Mouse (Mus musculus) layer of hippocampus, adult 9-11 months (tissue): ENCODE results near the gene Jade1.

Source experiments
- DNase-seq: peaks from one replicate; pipeline ENCODE4 v3.0.0; 2022

Gene Jade1

DNA sequence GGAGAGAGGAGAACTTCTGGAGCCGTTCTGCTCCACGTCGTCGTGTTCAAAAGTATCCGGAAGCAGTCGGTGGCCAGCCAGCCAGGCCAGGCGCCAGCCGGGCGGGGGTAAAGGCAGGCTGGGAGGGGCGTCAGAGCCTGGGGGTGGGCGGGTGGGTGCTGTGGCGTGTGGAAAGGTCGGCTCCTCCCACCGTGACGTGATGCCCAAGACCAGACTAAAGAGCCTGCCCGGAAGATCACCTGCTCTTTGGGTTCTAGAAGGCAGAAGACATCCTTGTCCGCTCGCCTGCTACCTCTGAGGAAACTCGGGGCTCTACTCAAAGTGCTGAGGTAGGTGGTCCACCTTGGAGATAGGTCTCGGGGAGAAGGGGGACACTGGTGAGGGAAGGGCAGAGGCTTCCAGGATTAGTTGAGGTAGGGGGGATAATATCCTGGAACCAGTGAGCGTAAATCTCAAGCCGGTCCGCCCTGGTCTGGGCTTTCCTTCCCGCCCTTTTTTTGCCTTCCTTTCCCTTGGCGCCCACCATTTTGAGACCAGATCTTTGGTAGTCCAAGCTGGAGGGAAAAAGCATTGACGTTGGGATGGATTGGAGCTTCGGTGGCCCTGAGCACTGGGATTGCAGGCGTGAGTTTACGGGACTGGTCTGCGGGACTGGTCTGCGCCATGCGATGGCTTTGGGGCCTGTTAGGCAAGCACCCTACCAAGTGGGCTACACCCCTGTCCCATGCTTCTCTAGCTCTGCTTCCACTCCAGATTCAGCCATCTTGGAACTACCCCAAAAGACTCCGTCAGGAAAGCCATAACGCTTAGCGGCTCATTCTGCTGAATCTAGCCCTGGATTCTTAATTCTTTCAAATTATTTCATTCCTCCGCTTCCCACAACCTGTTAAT lies at the start of gene Jade1:
TSS of gene Jade1 (plus strand) at position 241 of the 891 bp plus-strand sequence.
- DNase-seq: no peak

DNA sequence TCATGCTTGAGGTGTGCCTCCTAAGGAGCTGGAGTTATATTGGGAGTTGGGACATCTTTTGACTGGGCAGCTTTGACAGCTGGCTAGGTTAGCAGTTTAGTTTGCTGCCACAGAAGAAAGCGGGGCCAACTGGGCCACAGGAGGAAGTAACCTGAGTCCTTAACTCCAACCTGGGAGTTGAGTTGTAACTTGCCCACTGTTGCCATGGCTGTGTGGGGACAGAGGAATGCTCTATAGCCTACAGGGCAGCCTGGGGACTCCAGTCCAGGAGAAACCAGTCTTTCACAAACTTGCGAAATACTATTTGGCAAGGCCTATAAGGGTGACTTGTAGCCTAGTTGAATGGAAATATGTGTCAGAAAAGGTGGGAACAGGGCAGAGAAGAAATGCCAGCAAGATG lies 46.1 kb upstream of the Jade1 start:
- no peak for DNase-seq

DNA sequence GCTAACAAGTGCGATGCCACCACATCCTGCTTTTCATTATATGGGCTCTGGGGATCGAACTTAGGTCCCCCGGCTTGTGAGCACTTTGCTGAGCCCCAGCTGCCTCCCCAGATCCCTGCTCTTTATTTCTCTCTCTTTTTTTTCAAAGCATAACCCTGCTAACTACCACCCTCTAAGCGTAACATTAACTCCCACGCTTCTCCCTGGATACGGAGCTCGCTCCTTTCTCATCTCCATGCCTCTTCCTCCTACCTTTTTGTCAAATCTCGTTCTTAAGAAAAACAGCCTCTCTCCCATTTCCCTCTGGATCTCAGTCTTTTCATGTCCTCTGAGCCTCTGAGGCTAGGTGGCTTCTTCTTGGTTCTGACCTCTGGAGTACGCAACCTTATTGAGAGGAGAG lies 45.3 kb upstream of the Jade1 start:
- DNase-seq: no peak

DNA sequence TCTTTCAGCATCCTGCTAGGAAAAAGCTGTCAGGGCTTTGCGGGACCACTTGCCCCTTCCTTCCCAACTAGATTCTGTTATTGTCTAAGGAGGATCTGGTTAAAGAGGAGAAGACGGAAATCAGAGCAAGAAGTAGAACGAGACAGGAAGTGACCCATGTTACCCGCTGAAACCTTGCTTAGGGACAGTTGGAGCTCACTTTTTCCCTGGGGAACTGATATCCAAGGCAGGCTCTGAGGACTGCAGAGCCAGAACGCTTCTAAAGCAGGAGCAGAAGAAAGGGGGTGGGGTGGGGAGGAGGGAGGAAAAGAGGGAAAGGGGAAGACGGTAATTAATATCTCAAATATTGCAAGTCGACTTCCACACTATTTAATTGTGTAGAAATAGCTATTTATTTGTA lies 44.8 kb upstream of the Jade1 start:
- no peak for DNase-seq

DNA sequence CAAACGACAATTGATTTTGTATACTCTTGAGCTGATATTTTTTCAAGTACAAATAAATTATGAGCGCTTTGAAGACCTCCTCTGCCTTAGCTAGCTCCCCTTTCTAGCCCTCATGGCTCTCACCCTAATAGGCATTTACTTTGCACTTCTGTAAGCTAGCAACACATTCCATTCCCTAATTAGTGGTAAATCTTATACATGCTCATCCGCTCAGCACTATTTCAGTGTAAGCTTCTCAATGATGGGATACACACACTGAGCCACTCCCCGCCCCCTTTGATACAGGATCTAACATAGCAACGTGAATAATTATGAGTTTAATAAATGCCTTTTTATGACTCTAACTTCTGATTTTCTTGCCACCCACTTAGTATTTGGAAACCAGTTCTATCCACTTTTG lies 41.5 kb upstream of the Jade1 start:
- DNase-seq: no peak

DNA sequence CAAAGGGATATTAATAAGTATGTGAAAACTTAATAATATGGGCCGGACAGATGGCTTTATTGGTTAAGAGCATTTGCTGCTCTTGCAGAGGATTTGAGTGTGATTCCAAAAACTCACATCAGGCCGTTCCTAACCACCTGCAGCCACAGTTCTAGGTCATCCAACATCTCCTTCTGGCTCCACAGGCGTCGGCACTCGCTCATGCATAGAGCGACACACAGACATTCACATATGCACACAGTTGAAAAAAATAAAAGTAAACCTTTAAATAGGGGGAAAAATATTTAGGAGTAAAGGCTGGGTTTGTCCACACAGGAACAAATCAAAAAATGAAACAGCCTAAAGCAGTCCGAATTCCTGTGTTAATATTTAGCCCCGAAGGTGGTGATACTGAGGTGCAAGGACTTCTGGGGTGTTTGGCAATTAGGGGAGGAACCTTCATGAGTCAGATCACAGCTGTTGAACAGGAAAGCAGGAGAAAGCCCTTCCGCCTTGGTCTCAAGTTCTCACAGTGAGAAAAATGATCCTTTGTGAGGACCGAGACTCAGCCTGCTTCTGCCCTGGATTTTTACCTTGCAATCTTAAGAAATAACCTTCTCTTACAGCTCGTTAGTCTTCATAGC lies 40.7 kb upstream of the Jade1 start:
- DNase-seq: no peak

DNA sequence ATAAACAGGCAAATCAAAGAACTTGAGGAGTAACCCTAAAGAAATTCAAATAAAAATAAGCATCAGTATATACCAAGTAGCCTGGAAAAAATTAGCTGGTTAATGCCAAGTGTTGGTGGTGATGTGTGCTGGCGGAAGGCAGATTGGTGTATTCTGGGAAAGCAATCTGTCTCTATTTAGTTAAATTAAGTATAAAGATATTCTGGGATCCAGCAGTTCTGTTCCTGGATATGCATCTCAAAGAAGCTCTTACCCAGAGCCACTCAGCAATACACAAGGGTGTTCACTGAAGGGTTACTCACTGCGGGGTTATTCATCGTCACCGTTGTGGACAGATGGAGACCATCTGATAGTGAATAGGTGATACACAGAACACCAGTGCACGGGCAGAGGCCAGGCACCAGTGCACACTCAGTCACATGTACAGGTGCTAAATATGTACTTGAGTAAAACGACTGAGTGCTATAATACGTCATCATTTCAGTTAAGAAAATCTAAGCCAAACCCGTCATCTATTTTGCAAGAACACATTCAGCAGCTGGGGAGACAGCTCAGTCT lies 38.5 kb upstream of the Jade1 start:
- no peak for DNase-seq

DNA sequence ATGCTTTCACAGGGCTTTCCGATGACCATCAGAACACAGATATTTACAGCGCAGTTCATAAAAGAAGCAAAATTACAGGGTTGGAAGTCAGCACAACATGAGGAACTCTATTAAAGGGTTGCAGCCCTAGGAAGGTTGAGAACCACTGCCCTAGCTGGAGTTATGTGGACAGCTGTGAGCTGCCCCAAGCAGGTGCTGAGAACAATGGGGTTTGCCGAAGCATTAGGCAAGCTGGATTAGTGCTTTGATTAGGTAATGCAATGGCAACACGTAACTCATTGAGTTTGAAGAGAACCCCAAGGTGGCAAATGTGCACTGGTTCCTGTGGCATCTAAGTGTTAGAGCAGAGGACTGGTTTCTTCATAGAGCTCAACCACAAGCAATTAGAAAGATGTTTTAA lies 34.6 kb upstream of the Jade1 start:
- DNase-seq: no peak

DNA sequence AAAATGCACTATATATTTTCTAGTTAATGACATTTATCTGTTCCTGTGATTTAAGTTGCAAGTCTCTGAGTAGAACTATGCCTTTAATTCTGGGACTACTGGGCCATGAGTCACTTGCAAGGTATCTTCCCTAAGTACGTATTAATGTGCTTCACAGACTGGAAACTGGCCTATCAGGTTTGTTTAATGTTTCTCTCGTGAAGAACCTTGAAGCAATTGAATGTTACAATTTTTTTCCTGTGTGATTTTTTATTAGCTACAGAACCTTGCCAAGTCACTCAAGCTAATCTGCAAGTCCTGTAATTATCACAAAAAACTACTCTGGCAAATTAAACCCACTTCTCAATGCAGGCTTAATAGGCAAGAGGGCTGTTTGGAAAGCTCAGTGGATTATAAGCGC lies 33.8 kb upstream of the Jade1 start:
- no peak for DNase-seq

DNA sequence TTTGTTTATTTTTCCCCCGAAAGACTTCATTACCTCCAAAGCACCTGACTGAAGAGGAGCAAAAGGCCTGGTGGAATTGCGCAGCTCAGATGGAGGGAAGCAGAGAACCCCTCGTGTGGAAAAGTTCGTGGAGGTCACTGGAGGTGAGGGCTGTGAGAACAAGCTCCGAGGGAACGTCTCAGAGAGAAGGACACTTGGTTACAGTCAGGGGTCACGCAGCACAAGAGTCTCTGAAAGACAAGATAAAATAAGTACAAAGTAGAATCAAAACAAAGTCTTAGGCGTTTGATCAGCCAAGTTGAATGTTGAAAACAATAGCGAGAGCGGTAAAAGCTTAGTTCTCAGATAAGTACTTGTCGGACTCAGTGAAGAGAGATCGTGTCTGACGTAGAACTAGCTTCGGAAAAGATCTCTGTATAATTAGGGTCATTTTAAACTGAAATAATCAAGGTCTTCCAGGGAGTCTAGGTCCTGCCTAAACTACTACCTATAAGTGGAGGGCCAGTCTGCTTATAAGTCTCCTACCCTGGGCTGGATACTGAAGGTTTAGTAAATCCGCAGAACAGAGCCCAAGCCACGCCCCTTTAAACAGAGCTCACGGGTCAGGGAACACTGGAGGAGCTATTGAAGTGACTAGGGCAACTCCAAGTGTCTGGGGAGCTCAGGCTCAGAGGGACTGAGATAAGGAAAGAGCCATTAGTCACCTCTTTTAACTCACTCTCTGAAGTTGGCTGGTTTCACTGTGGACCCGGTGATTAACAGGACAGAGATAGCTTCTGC lies 33.1 kb upstream of the Jade1 start:
- DNase-seq: no peak

DNA sequence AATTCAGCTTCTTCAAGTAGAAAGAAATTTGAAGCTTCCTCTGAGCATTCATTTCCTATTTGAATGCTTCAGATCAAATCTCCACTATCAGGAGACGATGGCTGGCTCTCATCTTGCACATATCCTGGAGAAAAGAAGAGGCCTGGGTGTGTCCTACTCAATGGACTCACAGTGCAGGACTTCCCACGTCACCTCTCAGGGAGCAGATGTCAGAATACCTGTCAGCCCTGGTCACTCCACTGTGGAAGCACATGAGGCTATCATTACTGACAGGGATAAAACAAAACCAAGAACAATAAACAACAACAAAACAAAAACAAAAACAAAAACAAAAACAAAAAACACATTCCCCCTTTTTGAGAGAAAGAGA lies 32.5 kb upstream of the Jade1 start:
- no peak for DNase-seq

DNA sequence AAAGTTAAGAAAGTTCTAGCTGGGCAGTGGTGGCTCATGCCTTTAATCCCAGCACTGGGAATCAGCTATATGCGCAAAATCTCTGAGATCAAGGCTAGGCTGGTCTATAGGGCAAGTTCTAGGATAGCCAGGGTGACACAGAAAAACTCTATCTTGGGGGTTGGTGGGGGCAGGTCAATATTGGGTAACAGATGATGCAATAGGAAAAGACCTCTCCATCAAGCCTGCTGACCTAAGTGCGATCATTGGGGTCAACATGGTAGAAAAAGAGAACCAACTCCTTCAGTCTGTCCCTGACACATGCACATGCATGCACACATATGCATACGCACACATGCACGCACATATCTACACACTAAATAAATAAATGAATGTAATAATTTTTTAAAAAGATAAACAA lies 32.1 kb upstream of the Jade1 start:
- DNase-seq: no peak

DNA sequence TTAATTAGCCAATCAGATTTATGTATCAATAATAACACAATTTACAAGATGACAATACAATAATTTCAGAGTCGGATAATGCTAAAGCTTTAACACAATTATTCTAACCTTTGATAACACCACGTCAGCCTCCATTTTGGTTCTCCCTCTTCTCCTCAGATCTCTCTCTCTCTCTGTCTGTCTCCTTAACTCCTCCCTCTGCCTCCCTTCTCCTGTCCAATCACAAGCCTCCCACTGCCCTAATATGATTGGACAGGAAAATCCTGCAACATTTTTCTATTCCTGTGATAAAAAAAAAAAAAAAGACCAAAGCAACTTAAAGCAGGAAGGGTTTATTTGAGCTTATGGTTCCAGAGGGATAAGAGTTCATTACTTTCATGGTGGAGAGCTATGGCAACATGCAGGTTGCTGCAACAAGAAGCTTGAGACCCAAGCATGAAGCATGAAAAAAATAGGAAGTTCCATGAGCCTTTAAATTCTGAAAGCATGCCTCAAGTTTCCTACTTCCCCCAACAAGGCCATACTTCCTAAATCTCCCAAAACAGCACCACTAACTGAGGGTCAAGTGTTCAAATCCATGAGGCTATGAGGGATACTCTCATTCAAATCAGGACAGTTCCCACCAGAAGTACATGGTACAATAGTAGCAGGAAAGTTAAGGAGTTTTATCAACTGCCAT lies 27.1 kb upstream of the Jade1 start:
- DNase-seq: no peak

DNA sequence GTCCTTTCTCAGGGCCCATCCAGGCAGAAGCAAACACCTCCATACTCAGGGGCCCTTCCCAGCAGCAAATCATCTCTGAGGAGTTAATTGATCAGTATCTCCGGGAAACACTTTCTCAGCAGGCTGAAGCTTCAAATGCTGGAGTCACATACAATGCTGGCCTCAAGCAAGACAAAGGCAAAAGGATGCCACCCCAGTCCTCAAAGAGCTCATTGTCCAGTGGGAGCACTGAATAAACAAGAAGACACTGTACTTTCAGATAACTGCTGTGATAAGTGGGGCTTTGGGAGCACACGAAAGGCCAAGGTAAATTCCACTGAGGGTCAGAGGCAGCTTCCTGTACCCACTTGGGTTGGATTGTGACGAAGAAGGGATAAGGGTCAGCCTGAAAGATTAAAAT lies 25.4 kb upstream of the Jade1 start:
- peak; percentile 20 for DNase-seq

DNA sequence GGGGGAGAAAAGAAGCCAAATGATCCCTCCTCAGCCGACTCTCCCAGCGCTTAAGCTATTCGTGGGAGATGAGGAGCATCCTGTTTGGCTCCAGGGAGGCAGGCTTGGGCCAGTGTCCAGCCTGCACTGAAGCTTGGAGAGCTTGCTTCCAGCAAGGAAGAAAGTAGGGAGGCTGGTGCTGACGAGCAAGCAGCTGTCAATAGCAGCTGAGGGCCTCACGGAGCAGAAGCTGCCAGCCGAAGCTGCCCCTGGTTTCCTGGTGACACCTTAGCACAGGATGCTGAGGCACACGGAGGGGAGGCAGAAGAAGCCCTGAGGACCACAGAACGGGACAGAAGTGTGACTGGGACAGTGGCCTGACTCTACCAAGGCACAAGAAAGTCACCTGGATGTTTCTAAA lies 24.0 kb upstream of the Jade1 start:
- no peak for DNase-seq

DNA sequence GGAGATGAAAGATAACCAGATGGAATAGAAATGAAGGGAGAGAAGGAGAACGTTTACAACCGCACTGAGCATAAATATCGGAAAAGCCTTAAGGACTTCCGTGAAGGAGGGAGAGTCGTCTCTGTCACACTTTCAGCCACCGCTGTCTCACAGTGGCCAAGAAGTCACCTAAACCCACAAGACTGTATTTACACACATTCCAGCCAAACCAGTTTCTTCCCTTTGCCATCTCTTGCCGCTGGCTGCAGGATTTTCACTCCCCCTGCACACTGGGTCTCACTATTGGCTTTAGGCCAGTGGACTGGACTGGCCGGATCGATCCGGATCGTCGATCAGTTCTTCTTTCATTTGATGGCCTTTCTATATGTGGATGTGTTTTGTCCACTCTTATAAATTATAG lies 23.4 kb upstream of the Jade1 start:
- DNase-seq: no peak

DNA sequence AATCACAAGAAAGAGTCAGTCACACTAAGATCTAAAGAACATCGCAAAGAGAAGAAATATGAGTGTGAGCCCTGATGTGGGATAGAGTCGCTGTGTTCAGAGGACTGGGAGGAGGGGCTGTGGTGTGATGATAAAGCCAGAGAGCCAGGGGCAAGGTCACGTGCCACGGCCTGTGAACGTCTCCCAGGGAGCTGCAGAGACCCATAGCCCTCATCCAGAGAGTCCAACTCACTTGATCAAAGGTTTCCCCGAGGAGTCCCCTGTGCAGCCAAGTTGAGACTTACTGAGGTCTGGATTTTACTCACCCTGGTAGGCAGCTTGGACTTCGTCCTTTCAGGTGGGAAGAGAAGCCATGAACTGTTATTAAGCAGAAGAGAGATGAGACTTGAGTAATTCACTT lies 21.9 kb upstream of the Jade1 start:
- DNase-seq: no peak

DNA sequence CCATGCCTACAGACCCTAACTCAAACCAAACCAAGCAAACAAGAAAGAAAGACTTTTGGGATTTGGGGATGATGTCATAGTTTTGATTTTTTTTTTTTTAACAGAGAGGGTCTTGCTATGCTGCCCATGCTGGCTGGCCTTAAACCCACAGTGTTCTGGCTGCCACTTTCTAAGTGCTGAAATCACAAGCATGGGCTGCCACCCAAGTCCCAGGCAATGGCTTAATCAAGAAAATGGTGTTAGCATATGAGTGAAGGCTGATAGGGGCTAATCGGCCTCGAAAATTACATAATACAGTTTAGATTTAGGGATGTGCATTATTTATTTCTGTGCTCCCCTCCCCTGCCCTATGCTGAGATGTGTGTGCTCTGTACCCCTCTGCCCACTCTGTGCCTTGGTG lies 17.6 kb upstream of the Jade1 start:
- no peak for DNase-seq

DNA sequence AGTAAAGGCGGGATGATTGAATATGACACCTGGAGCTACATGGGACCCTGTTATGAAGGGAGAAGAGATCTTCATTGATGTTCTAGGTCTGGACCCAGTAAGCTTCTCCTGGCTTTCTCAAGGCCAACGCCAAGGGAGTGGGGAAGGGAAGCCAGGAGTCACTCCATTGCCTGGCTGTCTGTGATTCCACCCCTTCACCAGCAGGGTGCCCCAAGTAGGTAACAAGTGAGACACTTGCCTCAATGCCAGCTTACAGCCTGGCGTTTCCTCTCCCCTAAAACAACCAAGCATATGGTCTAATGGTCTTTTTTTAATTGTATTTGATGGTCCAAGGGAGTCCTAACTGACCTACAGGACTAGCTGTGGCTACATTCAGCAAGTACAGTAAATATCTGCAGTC lies 14.2 kb upstream of the Jade1 start:
- DNase-seq: no peak

DNA sequence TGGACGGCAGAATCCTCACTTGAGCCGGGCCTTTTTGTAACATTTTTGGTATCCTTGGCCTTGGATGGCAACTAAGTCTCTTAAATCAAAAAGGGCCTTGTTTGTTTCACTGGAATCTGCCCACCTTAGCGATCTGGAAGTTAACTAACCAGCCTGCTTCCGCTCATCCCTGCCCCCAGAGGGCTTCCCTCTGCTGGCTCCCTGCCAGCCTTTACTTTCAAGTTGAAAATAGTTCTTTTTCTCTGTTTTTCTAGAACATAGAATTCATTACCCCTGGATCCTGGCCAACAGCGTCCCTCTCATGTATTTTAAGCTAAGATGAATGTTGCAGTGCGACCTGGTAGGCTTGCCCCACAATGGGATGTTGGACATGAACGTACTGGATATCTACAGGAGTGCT lies 11.1 kb upstream of the Jade1 start:
- no peak for DNase-seq

DNA sequence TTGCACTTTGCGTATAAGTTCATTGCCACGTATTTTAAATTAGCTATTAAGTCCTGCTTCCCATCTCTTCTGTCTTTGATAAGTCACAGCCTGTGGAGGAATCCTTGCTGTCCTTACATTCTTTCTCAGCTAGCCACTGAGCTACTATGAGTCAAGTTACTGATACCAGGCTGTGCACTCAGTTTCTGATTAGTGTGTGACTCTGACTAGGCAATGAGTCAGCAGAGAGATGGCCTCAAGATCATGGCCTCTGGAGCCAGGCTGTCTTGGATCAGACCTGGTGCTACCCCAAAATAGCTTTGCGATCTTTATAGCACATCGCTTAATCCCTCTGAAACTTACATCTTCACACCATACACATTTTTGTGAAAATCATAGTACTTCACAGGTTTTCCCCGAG lies 8.2 kb upstream of the Jade1 start:
- no peak for DNase-seq

DNA sequence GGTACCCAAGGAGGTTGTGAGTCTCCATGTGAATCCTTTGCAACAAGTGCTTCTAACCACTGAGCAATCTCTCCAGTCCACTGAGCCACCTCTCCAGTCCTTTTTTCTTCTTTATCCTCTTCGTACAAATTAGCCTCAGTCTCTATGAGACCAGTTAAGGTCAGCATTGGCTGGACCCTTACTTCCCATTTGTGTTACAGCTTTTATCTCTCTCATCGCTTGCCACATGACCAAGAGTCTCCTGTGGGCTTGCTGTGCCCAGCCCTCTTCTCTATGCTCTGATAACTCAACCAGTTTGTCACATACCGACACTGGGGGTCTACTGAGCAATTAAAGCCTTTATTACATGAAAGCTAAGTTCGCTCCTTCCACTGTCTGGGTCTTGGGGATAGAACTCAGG lies 7.3 kb upstream of the Jade1 start:
- no peak for DNase-seq

DNA sequence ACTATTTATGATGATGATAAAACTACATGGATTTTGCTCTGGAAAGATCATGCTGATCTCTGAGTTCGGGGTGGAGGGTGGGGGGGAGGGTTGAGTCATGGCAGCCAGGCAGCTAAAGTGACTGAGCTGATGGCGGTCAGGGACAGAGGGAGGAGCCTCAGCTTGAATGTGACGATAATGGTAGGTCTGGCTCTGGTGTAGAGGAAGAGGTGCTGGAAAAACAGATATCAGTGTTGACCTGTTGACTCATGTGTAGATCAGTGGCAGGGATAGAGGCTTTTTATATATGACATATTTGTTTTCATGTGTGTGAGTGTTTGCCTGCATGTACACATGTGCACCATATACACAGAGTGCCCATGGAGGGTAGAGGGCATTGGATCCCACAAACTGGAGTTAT lies 3.9 kb upstream of the Jade1 start:
- no peak for DNase-seq
